Mouse (Mus musculus) neural tube, embryonic 12.5 days (tissue): Measurements from ENCODE around the gene Adam26a. TPM values are rescaled to one million over a fixed set of nuclear protein-coding genes. Genes with fewer than 3 reads are reported as not detected.
"Not testable (repeated sequence)": the region's sequence is repeated elsewhere in the genome, so short reads cannot be mapped to it uniquely, and the experiment has no call there.

ENCODE experiments used
- ATAC-seq: fragments of 200-750 bp; cut with Nextera tagmentation; 2 replicates; pipeline ENCODE4 v1.8.0; 2017; ENCODE audit warnings: low read depth, mild to moderate bottlenecking, moderate TSS enrichment, moderate library complexity; ENCODE audit not compliant: low FRiP score
- H3K27ac ChIP-seq: fragments of 300-500 bp; sonication (generic); 2 replicates; pipeline ENCODE4 v1.5.1; 2016
- H3K27me3 ChIP-seq: fragments of 300-500 bp; sonication (generic); replicated peaks from 2 replicates; pipeline ENCODE4 v1.6.1; 2016; ENCODE audit warnings: mild to moderate bottlenecking
- H3K36me3 ChIP-seq: fragments of 300-500 bp; sonication (generic); 2 replicates; pipeline ENCODE4 v1.6.1; 2016; ENCODE audit warnings: mild to moderate bottlenecking
- H3K4me1 ChIP-seq: fragments of 300-500 bp; sonication (generic); 2 replicates; pipeline ENCODE4 v1.6.1; 2016
- H3K4me2 ChIP-seq: fragments of 300-500 bp; sonication (generic); replicated peaks from 2 replicates; pipeline ENCODE4 v1.6.1; 2016; ENCODE audit warnings: mild to moderate bottlenecking
- H3K4me3 ChIP-seq: fragments of 300-500 bp; sonication (generic); 2 replicates; pipeline ENCODE4 v1.5.1; 2016
- H3K9ac ChIP-seq: fragments of 300-500 bp; sonication (generic); 2 replicates; pipeline ENCODE4 v1.6.1; 2016; ENCODE audit warnings: mild to moderate bottlenecking
- H3K9me3 ChIP-seq: fragments of 300-500 bp; sonication (generic); 2 replicates; pipeline ENCODE4 v1.6.1; 2016; ENCODE audit warnings: mild to moderate bottlenecking
- WGBS: fragments of 180-500 bp; shearing (Covaris S2); methylation state at CpG from one replicate; pipeline ENCODE4 v1.1.7; 2016; 5-methylcytosine and 5-hydroxymethylcytosine counted together
- polyA plus RNA-seq: library from polyadenylated mRNA; unstranded; fragments of >200 nt; fragmentation: Nextera tagmentation; extraction: Ambion mirVana; gene quantifications from 2 replicates; pipeline ENCODE4 v1.2.1, GENCODE M21; 2016

Gene Adam26a
- not detected in 2 replicates for polyA plus RNA-seq

DNA sequence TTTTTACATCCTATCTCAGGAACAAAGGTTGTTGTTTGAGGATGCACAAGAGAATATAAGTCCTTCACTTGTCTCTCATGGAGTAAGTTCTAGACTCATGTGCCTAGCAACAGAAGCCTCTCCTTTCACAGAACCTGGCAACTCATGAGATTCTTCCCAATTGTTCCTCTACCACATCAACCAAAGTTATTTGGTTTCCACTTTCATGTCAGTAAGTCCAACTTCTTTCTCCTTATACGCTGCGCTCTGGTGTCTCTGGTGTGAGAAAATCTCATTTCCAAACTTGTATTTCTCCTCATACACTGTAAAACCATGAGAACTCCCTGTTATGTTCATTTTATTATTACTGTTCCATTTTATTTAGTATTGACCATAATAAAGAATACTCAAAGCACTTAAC is at the start of gene Adam26a:
Gene Adam26a (minus strand): TSS at position 101 of the 400 bp plus-strand sequence.
- WGBS, result 93% methylated on average over 2 of the region's 2 CpGs
- not testable (repeated sequence) for H3K9ac ChIP-seq, ATAC-seq, H3K4me1 ChIP-seq, H3K4me2 ChIP-seq, H3K27me3 ChIP-seq, H3K9me3 ChIP-seq, H3K36me3 ChIP-seq, H3K27ac ChIP-seq, H3K4me3 ChIP-seq

DNA sequence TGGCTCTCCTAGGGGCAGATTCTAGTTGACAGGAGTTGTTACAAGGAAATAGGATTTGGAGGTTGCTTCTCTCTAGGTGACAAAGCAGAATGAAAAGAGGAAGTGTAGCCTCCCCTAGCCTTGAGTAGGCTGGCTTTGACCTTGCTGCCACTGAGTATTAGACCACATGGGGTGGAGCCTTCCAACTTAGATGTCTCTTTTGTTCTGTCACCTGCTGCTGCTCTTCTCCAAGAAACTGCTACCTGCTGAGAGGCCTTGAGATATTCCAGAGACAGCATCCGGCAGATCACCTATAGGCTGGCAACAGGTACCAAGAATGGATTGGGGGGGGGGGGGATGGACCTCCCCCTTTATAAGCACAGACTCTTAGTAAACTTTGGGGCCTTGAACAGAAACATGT is 39.5 kb upstream of the Adam26a start:
- no peak for ATAC-seq
- H3K27ac ChIP-seq, result no peak overlapping the region
- H3K9ac ChIP-seq, result no peak overlapping the region
- no peak overlapping the region for H3K4me3 ChIP-seq
- no peaks in the 10 kb centered on the region for H3K27me3 ChIP-seq
- H3K36me3 ChIP-seq, result no peaks in the 10 kb centered on the region
- no peak overlapping the region for H3K4me2 ChIP-seq
- no peaks in the 10 kb centered on the region for H3K9me3 ChIP-seq
- 92% methylated on average over 1 of the region's 1 CpGs for WGBS
- H3K4me1 ChIP-seq, result no peaks in the 10 kb centered on the region

DNA sequence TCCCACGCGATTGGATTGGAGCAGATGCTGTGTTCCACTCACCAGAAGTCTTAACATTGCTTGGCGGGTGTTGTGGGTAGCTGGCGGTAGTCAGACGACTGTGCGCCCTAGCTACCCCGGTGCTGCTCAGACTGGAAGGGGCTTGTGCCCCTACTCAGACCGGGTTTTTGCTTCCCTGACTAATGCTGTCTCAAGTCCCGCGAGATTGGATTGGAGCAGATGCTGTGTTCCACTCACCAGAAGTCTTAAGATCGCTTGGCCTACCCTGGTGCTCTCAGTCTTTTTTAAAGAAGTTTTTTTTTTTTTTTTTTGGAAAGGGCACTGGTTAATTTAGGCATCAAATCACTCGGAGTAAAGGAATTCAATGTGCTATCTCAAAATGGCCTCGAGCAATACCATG is 27.1 kb upstream of the Adam26a start:
- not testable (repeated sequence) for H3K4me2 ChIP-seq, H3K4me3 ChIP-seq, H3K36me3 ChIP-seq, H3K9ac ChIP-seq, H3K4me1 ChIP-seq, ATAC-seq, H3K27ac ChIP-seq, H3K27me3 ChIP-seq, H3K9me3 ChIP-seq
- WGBS, result 83% methylated on average over 13 of the region's 13 CpGs

DNA sequence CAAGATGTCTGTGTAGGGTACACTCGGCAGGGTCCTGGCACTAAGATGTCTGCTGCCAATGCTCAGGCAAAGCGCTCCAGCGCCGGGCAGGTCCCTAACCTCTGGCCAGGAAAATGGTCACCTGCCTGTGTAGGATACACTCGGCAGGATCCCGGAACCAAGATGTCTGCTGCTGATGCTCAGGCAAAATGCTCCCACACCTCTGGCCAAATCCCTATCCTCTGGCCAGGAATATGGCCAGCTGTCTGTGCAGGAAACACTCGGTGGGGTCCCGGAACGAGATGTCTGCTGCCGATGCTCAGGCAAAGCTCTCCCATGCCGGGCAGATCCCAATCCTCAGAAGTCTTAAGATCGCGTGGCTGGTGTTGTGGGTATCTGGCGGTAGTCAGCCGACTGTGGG is 26.7 kb upstream of the Adam26a start:
- H3K27ac ChIP-seq, H3K4me3 ChIP-seq, ATAC-seq, H3K4me1 ChIP-seq, H3K36me3 ChIP-seq, H3K4me2 ChIP-seq, H3K27me3 ChIP-seq, H3K9ac ChIP-seq, H3K9me3 ChIP-seq: not testable (repeated sequence)
- 92% methylated on average over 15 of the region's 15 CpGs for WGBS

DNA sequence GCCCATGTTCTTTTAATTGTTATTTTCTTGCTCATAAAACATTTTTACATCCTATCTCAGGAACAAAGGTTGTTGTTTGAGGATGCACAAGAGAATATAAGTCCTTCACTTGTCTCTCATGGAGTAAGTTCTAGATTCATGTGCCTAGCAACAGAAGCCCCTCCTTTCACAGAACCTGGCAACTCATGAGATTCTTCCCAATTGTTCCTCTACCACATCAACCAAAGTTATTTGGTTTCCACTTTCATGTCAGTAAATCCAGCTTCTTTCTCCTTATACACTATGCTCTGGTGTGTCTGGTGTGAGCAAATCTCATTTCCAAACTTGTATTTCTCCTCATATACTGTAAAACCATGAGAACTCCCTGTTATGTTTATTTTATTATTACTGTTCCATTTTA is 48.5 kb downstream of the Adam26a start, which contains the start of gene Adam26b:
Gene Adam26b (minus strand): TSS at position 101 of the 400 bp plus-strand sequence.
- not testable (repeated sequence) for H3K4me3 ChIP-seq, H3K27me3 ChIP-seq

More for the DNA sequence above, 48.5 kb downstream of the Adam26a start, which contains the start of gene Adam26b:
- not testable (repeated sequence) for H3K4me1 ChIP-seq, H3K36me3 ChIP-seq, H3K9me3 ChIP-seq, H3K27ac ChIP-seq, H3K9ac ChIP-seq, H3K4me2 ChIP-seq, ATAC-seq

Other genes with a start within 250 kb of the Adam26a start
- not detected in 2 replicates for gene Adam26b, start 48.6 kb downstream of the Adam26a start, polyA plus RNA-seq
- not detected in 2 replicates for gene Gm5346, start 50.6 kb upstream of the Adam26a start, polyA plus RNA-seq
- gene Adam34, start 133.3 kb upstream of the Adam26a start, polyA plus RNA-seq, result not detected in 2 replicates